Mouse (Mus musculus): Measurements from ENCODE around the gene Fbxo46. TPM values are rescaled to one million over a fixed set of nuclear protein-coding genes. Genes with fewer than 3 reads are reported as not detected.
"Not testable (repeated sequence)": the region's sequence is repeated elsewhere in the genome, so short reads cannot be mapped to it uniquely, and the experiment has no call there.

The Fbxo46 gene
- polyA plus RNA-seq, 1 experiment from 2014 or later = 9.2 TPM

- WGBS = under 1% methylated on average over 43 of the region's 43 CpGs
- peak within 1 kb of the TSS; percentile 67 for H3K9ac ChIP-seq (ENCODE audit: low read depth, low read length)
- peaks cover 26% of the 10 kb centered on the region for H3K36me3 ChIP-seq (ENCODE audit: control insufficient read depth, insufficient read depth, low read length)
- peak within 1 kb of the TSS; percentile 55 for H3K4me3 ChIP-seq (ENCODE audit: low read depth, low read length)
- no peaks in the 10 kb centered on the region for H3K27me3 ChIP-seq (replicated peaks; ENCODE audit: control insufficient read depth, insufficient read depth, low read length)
- ATAC-seq (ENCODE audit: low read depth) = peak; percentile 98
- H3K9me3 ChIP-seq (ENCODE audit: control insufficient read depth, low read length) = no peaks in the 10 kb centered on the region
- DNase-seq (ENCODE audit: low spot score) = peak; percentile 100
- peaks cover 13% of the 10 kb centered on the region for H3K4me1 ChIP-seq (ENCODE audit: control insufficient read depth, insufficient read depth, low read length)
- H3K27ac ChIP-seq (replicated peaks; ENCODE audit: low read depth, low read length) = peak within 1 kb of the TSS; percentile 63
- peak within 1 kb of the TSS; percentile 86 for H3K4me2 ChIP-seq (ENCODE audit: low read depth, low read length)
These were observed 29.3 kb downstream of the Fbxo46 start, which contains the start of gene Qpctl for GRCm38 (mm10) chr7:19148875-19149541. TSS of gene Qpctl (minus strand) at chr7:19149291.

- no peaks in the 10 kb centered on the region for H3K27me3 ChIP-seq (replicated peaks; ENCODE audit: control insufficient read depth, insufficient read depth, low read length)
- peak within 1 kb of the TSS; percentile 67 for H3K9ac ChIP-seq (ENCODE audit: low read depth, low read length)
- peaks cover 13% of the 10 kb centered on the region for H3K4me1 ChIP-seq (ENCODE audit: control insufficient read depth, insufficient read depth, low read length)
- peak; percentile 98 for DNase-seq (ENCODE audit: low spot score)
- 0% methylated on average over 24 of the region's 24 CpGs for WGBS
- no peaks in the 10 kb centered on the region for H3K9me3 ChIP-seq (ENCODE audit: control insufficient read depth, low read length)
- peak within 1 kb of the TSS; percentile 86 for H3K4me2 ChIP-seq (ENCODE audit: low read depth, low read length)
- H3K36me3 ChIP-seq (ENCODE audit: control insufficient read depth, insufficient read depth, low read length) = peaks cover 32% of the 10 kb centered on the region
- ATAC-seq (ENCODE audit: low read depth) = peak; percentile 93
- H3K27ac ChIP-seq (replicated peaks; ENCODE audit: low read depth, low read length) = peak within 1 kb of the TSS; percentile 63
- H3K4me3 ChIP-seq (ENCODE audit: low read depth, low read length) = peak within 1 kb of the TSS; percentile 55
These were observed 30.0 kb downstream of the Fbxo46 start, which contains the start of gene Snrpd2 for GRCm38 (mm10) chr7:19149626-19150025. TSS of gene Snrpd2 (plus strand) at chr7:19149722.

GRCm38 (mm10) chr7:19151121-19151520 lies 31.5 kb downstream of the Fbxo46 start:
- ATAC-seq (ENCODE audit: low read depth); H3K4me3 ChIP-seq (ENCODE audit: low read depth, low read length); H3K27me3 ChIP-seq (replicated peaks; ENCODE audit: control insufficient read depth, insufficient read depth, low read length); H3K4me2 ChIP-seq (ENCODE audit: low read depth, low read length); H3K9me3 ChIP-seq (ENCODE audit: control insufficient read depth, low read length); DNase-seq (ENCODE audit: low spot score); H3K27ac ChIP-seq (replicated peaks; ENCODE audit: low read depth, low read length): not testable (repeated sequence)
- Histone ChIP-seq H3K36me3 (ENCODE audit: control insufficient read depth, insufficient read depth, low read length) (peaks cover 40% of the 10 kb centered on the region), H3K4me1 (ENCODE audit: control insufficient read depth, insufficient read depth, low read length) (peaks cover 13% of the 10 kb centered on the region), H3K9ac (ENCODE audit: low read depth, low read length) (0 out of 2 replicates have a peak overlapping the region, but pooled peaks have one; percentile 67)
- 90% methylated on average over 10 of the region's 10 CpGs for WGBS

- Histone ChIP-seq H3K4me3 (ENCODE audit: low read depth, low read length) (no peak overlapping the region), H3K36me3 (ENCODE audit: control insufficient read depth, insufficient read depth, low read length) (peaks cover 40% of the 10 kb centered on the region), H3K9me3 (ENCODE audit: control insufficient read depth, low read length) (no peaks in the 10 kb centered on the region), H3K27ac (replicated peaks; ENCODE audit: low read depth, low read length) (no peak overlapping the region), H3K4me2 (ENCODE audit: low read depth, low read length) (no peak overlapping the region), H3K4me1 (ENCODE audit: control insufficient read depth, insufficient read depth, low read length) (peaks cover 7% of the 10 kb centered on the region), H3K27me3 (replicated peaks; ENCODE audit: control insufficient read depth, insufficient read depth, low read length) (peaks cover 9% of the 10 kb centered on the region), H3K9ac (ENCODE audit: low read depth, low read length) (no peak overlapping the region)
- ATAC-seq (ENCODE audit: low read depth) = no peak
- DNase-seq (ENCODE audit: low spot score) = no peak
- 83% methylated on average over 8 of the region's 8 CpGs for WGBS
These were observed 35.1 kb downstream of the Fbxo46 start for GRCm38 (mm10) chr7:19154796-19155195.

- H3K4me2 ChIP-seq (ENCODE audit: low read depth, low read length) = no peak overlapping the region
- peaks cover 11% of the 10 kb centered on the region for H3K27me3 ChIP-seq (replicated peaks; ENCODE audit: control insufficient read depth, insufficient read depth, low read length)
- ATAC-seq (ENCODE audit: low read depth) (no peak), DNase-seq (ENCODE audit: low spot score) (no peak)
- WGBS = 58% methylated on average over 13 of the region's 13 CpGs
- H3K27ac ChIP-seq (replicated peaks; ENCODE audit: low read depth, low read length) = no peak overlapping the region
- no peak overlapping the region for H3K4me3 ChIP-seq (ENCODE audit: low read depth, low read length)
- no peak overlapping the region for H3K9ac ChIP-seq (ENCODE audit: low read depth, low read length)
- H3K36me3 ChIP-seq (ENCODE audit: control insufficient read depth, insufficient read depth, low read length) = peaks cover 40% of the 10 kb centered on the region
- peaks cover 9% of the 10 kb centered on the region for H3K4me1 ChIP-seq (ENCODE audit: control insufficient read depth, insufficient read depth, low read length)
- no peaks in the 10 kb centered on the region for H3K9me3 ChIP-seq (ENCODE audit: control insufficient read depth, low read length)
These were observed 36.3 kb downstream of the Fbxo46 start for GRCm38 (mm10) chr7:19155825-19156475.

GRCm38 (mm10) chr7:19157160-19157800 lies 37.6 kb downstream of the Fbxo46 start:
- peak overlapping the region; percentile 18; the same call in 1 of the 2 replicates for H3K4me2 ChIP-seq (ENCODE audit: low read depth, low read length)
- H3K36me3 ChIP-seq (ENCODE audit: control insufficient read depth, insufficient read depth, low read length) = peaks cover 30% of the 10 kb centered on the region
- peaks cover 11% of the 10 kb centered on the region for H3K27me3 ChIP-seq (replicated peaks; ENCODE audit: control insufficient read depth, insufficient read depth, low read length)
- 6% methylated on average over 30 of the region's 30 CpGs for WGBS
- H3K27ac ChIP-seq (replicated peaks; ENCODE audit: low read depth, low read length) = 0 out of 2 replicates have a peak overlapping the region, but pooled peaks have one; percentile 36
- H3K9me3 ChIP-seq (ENCODE audit: control insufficient read depth, low read length) = no peaks in the 10 kb centered on the region
- no peak overlapping the region for H3K4me3 ChIP-seq (ENCODE audit: low read depth, low read length)
- ATAC-seq (ENCODE audit: low read depth) (peak; percentile 79), DNase-seq (ENCODE audit: low spot score) (peak; percentile 81)
- H3K4me1 ChIP-seq (ENCODE audit: control insufficient read depth, insufficient read depth, low read length) = peaks cover 9% of the 10 kb centered on the region
- H3K9ac ChIP-seq (ENCODE audit: low read depth, low read length) = no peak overlapping the region

- no peak overlapping the region for H3K4me2 ChIP-seq (ENCODE audit: low read depth, low read length)
- H3K9ac ChIP-seq (ENCODE audit: low read depth, low read length) = no peak overlapping the region
- H3K27ac ChIP-seq (replicated peaks; ENCODE audit: low read depth, low read length) = no peak overlapping the region
- H3K36me3 ChIP-seq (ENCODE audit: control insufficient read depth, insufficient read depth, low read length) = peaks cover 18% of the 10 kb centered on the region
- peaks cover 16% of the 10 kb centered on the region for H3K27me3 ChIP-seq (replicated peaks; ENCODE audit: control insufficient read depth, insufficient read depth, low read length)
- peaks cover 9% of the 10 kb centered on the region for H3K4me1 ChIP-seq (ENCODE audit: control insufficient read depth, insufficient read depth, low read length)
- DNase-seq (ENCODE audit: low spot score) (no peak), ATAC-seq (ENCODE audit: low read depth) (no peak)
- WGBS = 62% methylated on average over 11 of the region's 11 CpGs
- H3K9me3 ChIP-seq (ENCODE audit: control insufficient read depth, low read length) = no peaks in the 10 kb centered on the region
- H3K4me3 ChIP-seq (ENCODE audit: low read depth, low read length) = no peak overlapping the region
These were observed 38.9 kb downstream of the Fbxo46 start for GRCm38 (mm10) chr7:19158601-19159000.

GRCm38 (mm10) chr7:19159411-19159810 lies 39.8 kb downstream of the Fbxo46 start:
- WGBS = 11% methylated on average over 18 of the region's 18 CpGs
- Histone ChIP-seq H3K27me3 (replicated peaks; ENCODE audit: control insufficient read depth, insufficient read depth, low read length) (peaks cover 20% of the 10 kb centered on the region), H3K9ac (ENCODE audit: low read depth, low read length) (0 out of 2 replicates have a peak overlapping the region, but pooled peaks have one; percentile 34), H3K4me2 (ENCODE audit: low read depth, low read length) (peak overlapping the region; percentile 69), H3K27ac (replicated peaks; ENCODE audit: low read depth, low read length) (no peak overlapping the region), H3K4me1 (ENCODE audit: control insufficient read depth, insufficient read depth, low read length) (peaks cover 14% of the 10 kb centered on the region), H3K9me3 (ENCODE audit: control insufficient read depth, low read length) (no peaks in the 10 kb centered on the region), H3K36me3 (ENCODE audit: control insufficient read depth, insufficient read depth, low read length) (0 out of 2 replicates have a peak, but pooled peaks cover 10% of the 10 kb centered on the region), H3K4me3 (ENCODE audit: low read depth, low read length) (peak overlapping the region; percentile 37; the same call in 1 of the 2 replicates)
- ATAC-seq (ENCODE audit: low read depth) (no peak), DNase-seq (ENCODE audit: low spot score) (no peak)
